Mouse (Mus musculus): ENCODE measurements around the gene Phpt1. TPM values are rescaled to one million over a fixed set of nuclear protein-coding genes. Genes with fewer than 3 reads are reported as not detected.
A peak's percentile ranks its signal among the peaks of the same experiment; 100 is the strongest.

Gene Phpt1
- polyA plus RNA-seq, 1 experiment from 2014 or later = 197 TPM

GRCm38 (mm10) chr2:25608671-25609070 lies 33.6 kb upstream of the Phpt1 start:
- 50% methylated on average over 10 of the region's 10 CpGs for WGBS
- Histone ChIP-seq H3K27me3 (ENCODE audit: insufficient read depth, low read length) (no peaks in the 10 kb centered on the region), H3K36me3 (ENCODE audit: insufficient read depth) (peaks cover 6% of the 10 kb centered on the region), H3K4me1 (ENCODE audit: insufficient read depth) (peaks cover 13% of the 10 kb centered on the region), H3K9ac (peak overlapping the region; percentile 98), H3K27ac (ENCODE audit: low read depth) (peak overlapping the region; percentile 69), H3K4me3 (ENCODE audit: low read depth, low read length) (peak overlapping the region; percentile 100), H3K9me3 (ENCODE audit: low read depth, low read length) (no peaks in the 10 kb centered on the region), H3K4me2 (peak overlapping the region; percentile 77)
- ATAC-seq (ENCODE audit: insufficient read depth) = no peak
- DNase-seq = no peak
- no peak for TF ChIP-seq CTCF (IDR thresholded peaks at IDR 0.05; ENCODE audit: low read depth)

- Histone ChIP-seq H3K27me3 (ENCODE audit: insufficient read depth, low read length) (no peaks in the 10 kb centered on the region), H3K9me3 (ENCODE audit: low read depth, low read length) (no peaks in the 10 kb centered on the region), H3K27ac (ENCODE audit: low read depth) (peak within 1 kb of the TSS; percentile 96), H3K36me3 (ENCODE audit: insufficient read depth) (peaks cover 6% of the 10 kb centered on the region), H3K4me2 (peak within 1 kb of the TSS; percentile 77), H3K4me1 (ENCODE audit: insufficient read depth) (peaks cover 13% of the 10 kb centered on the region), H3K4me3 (ENCODE audit: low read depth, low read length) (peak within 1 kb of the TSS; percentile 100), H3K9ac (peak within 1 kb of the TSS; percentile 98)
- ATAC-seq (ENCODE audit: insufficient read depth) = peak; percentile 91
- DNase-seq = peak; percentile 96
- WGBS = under 1% methylated on average over 80 of the region's 80 CpGs
- no peak for TF ChIP-seq CTCF (IDR thresholded peaks at IDR 0.05; ENCODE audit: low read depth)
Observed at GRCm38 (mm10) chr2:25607761-25608622, 33.0 kb upstream of the Phpt1 start, which contains the start of gene Rabl6. Gene Rabl6, minus strand, starts transcription at chr2:25608521.

GRCm38 (mm10) chr2:25602526-25602925 lies 27.5 kb upstream of the Phpt1 start:
- H3K9ac ChIP-seq = no peak overlapping the region
- no peak overlapping the region for H3K4me3 ChIP-seq (ENCODE audit: low read depth, low read length)
- H3K27ac ChIP-seq (ENCODE audit: low read depth) = no peak overlapping the region
- H3K36me3 ChIP-seq (ENCODE audit: insufficient read depth) = peaks cover 60% of the 10 kb centered on the region
- ATAC-seq (ENCODE audit: insufficient read depth) (no peak), DNase-seq (no peak)
- no peak overlapping the region for H3K4me2 ChIP-seq
- 95% methylated on average over 5 of the region's 5 CpGs for WGBS
- H3K9me3 ChIP-seq (ENCODE audit: low read depth, low read length) = no peaks in the 10 kb centered on the region
- peaks cover 7% of the 10 kb centered on the region for H3K4me1 ChIP-seq (ENCODE audit: insufficient read depth)
- no peak for TF ChIP-seq CTCF (IDR thresholded peaks at IDR 0.05; ENCODE audit: low read depth)
- H3K27me3 ChIP-seq (ENCODE audit: insufficient read depth, low read length) = no peaks in the 10 kb centered on the region

- H3K9ac ChIP-seq = no peak overlapping the region
- no peak for TF ChIP-seq CTCF (IDR thresholded peaks at IDR 0.05; ENCODE audit: low read depth)
- H3K4me3 ChIP-seq (ENCODE audit: low read depth, low read length) = no peak overlapping the region
- DNase-seq (no peak), ATAC-seq (ENCODE audit: insufficient read depth) (no peak)
- no peaks in the 10 kb centered on the region for H3K9me3 ChIP-seq (ENCODE audit: low read depth, low read length)
- no peak overlapping the region for H3K27ac ChIP-seq (ENCODE audit: low read depth)
- H3K4me1 ChIP-seq (ENCODE audit: insufficient read depth) = no peaks in the 10 kb centered on the region
- WGBS = 73% methylated on average over 2 of the region's 2 CpGs
- peaks cover 85% of the 10 kb centered on the region for H3K36me3 ChIP-seq (ENCODE audit: insufficient read depth)
- H3K27me3 ChIP-seq (ENCODE audit: insufficient read depth, low read length) = no peaks in the 10 kb centered on the region
- no peak overlapping the region for H3K4me2 ChIP-seq
Observed at GRCm38 (mm10) chr2:25600037-25600436, 25.0 kb upstream of the Phpt1 start.

GRCm38 (mm10) chr2:25598749-25599148 lies 23.7 kb upstream of the Phpt1 start:
- H3K4me3 ChIP-seq (ENCODE audit: low read depth, low read length) = no peak overlapping the region
- no peaks in the 10 kb centered on the region for H3K9me3 ChIP-seq (ENCODE audit: low read depth, low read length)
- peaks cover 86% of the 10 kb centered on the region for H3K36me3 ChIP-seq (ENCODE audit: insufficient read depth)
- no peak overlapping the region for H3K4me2 ChIP-seq
- H3K9ac ChIP-seq = no peak overlapping the region
- 81% methylated on average over 1 of the region's 1 CpGs for WGBS
- no peaks in the 10 kb centered on the region for H3K27me3 ChIP-seq (ENCODE audit: insufficient read depth, low read length)
- no peak for TF ChIP-seq CTCF (IDR thresholded peaks at IDR 0.05; ENCODE audit: low read depth)
- H3K4me1 ChIP-seq (ENCODE audit: insufficient read depth) = no peaks in the 10 kb centered on the region
- H3K27ac ChIP-seq (ENCODE audit: low read depth) = no peak overlapping the region
- no peak for DNase-seq
- ATAC-seq (ENCODE audit: insufficient read depth) = no peak

- H3K4me1 ChIP-seq (ENCODE audit: insufficient read depth) = no peaks in the 10 kb centered on the region
- H3K9me3 ChIP-seq (ENCODE audit: low read depth, low read length) = no peaks in the 10 kb centered on the region
- no peaks in the 10 kb centered on the region for H3K27me3 ChIP-seq (ENCODE audit: insufficient read depth, low read length)
- DNase-seq (no peak), ATAC-seq (ENCODE audit: insufficient read depth) (no peak)
- peaks cover 95% of the 10 kb centered on the region for H3K36me3 ChIP-seq (ENCODE audit: insufficient read depth)
- no peak overlapping the region for H3K27ac ChIP-seq (ENCODE audit: low read depth)
- no peak overlapping the region for H3K4me3 ChIP-seq (ENCODE audit: low read depth, low read length)
- no peak for TF ChIP-seq CTCF (IDR thresholded peaks at IDR 0.05; ENCODE audit: low read depth)
- 93% methylated on average over 5 of the region's 5 CpGs for WGBS
- no peak overlapping the region for H3K9ac ChIP-seq
- H3K4me2 ChIP-seq = no peak overlapping the region
Observed at GRCm38 (mm10) chr2:25596765-25597510, 21.9 kb upstream of the Phpt1 start.

- Histone ChIP-seq H3K36me3 (ENCODE audit: insufficient read depth) (peaks cover 91% of the 10 kb centered on the region), H3K9ac (no peak overlapping the region), H3K4me2 (no peak overlapping the region), H3K27ac (ENCODE audit: low read depth) (no peak overlapping the region), H3K9me3 (ENCODE audit: low read depth, low read length) (no peaks in the 10 kb centered on the region), H3K4me1 (ENCODE audit: insufficient read depth) (no peaks in the 10 kb centered on the region), H3K27me3 (ENCODE audit: insufficient read depth, low read length) (no peaks in the 10 kb centered on the region), H3K4me3 (ENCODE audit: low read depth, low read length) (no peak overlapping the region)
- no peak for ATAC-seq (ENCODE audit: insufficient read depth)
- DNase-seq = peak; percentile 28
- 77% methylated on average over 2 of the region's 2 CpGs for WGBS
- TF ChIP-seq CTCF (IDR thresholded peaks at IDR 0.05; ENCODE audit: low read depth) = peak; percentile 40; the same call in 1 of the 2 replicates
Observed at GRCm38 (mm10) chr2:25591863-25592262, 16.8 kb upstream of the Phpt1 start.
